Mouse (Mus musculus): ENCODE results near the gene Phactr3. TPM values are rescaled to one million over a fixed set of nuclear protein-coding genes. Genes with fewer than 3 reads are reported as not detected.
A peak's percentile ranks its signal among the peaks of the same experiment; 100 is the strongest.
"Not testable (repeated sequence)": the region's sequence is repeated elsewhere in the genome, so short reads cannot be mapped to it uniquely, and the experiment has no call there.

Phactr3 gene
- not detected for polyA plus RNA-seq (2012; fragmentation: generic; extraction: Trizol)

DNA sequence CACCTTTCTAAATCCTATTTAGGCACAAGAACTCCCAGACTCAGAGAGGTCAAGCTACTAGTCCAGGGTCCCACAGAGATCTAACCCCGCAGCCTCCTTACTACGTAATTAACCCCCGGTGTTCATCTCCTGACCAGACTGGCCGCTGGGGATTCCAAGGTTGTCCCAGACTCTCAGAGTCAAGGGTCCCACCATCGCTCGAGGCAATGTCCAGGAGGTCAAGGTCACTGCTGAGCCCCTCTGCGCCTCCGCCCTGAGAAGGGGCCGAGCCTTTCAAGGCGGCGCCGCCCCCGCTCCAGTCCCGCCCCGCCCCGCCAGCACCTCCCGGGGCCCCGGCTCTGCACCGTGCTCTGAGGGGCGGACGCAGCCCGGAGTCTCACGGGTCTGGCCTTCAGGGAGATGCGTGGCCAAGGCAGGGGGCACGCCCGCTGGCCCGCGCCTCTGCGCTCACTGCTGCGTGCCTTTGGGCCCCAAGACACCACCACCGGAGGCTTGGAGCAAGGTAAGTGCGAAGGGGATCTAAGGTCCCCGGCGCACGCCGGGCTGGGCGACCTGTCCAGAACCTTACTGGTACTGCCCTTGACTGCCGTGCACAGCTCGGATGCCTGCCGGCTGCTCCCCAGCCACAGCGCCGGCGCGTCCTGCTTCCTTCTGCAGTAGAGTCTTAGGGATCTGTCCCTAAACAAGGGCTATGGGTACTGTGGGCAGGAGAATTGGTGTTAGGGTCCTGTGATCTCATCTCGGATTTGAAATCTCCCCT, at the start of gene Phactr3:
Phactr3 (plus strand) TSS at position 175 of the 760 bp plus-strand sequence.
- Histone ChIP-seq H3K27me3 (ENCODE audit: control insufficient read depth, insufficient read depth, insufficient read length) (no peaks in the 10 kb centered on the region), H3K79me2 (ENCODE audit: control insufficient read depth, insufficient read depth) (no peaks in the 10 kb centered on the region), H3K4me3 (no peak within 1 kb of the TSS), H3ac (ENCODE audit: control insufficient read depth, insufficient read length) (no peak within 1 kb of the TSS), H3K36me3 (ENCODE audit: control insufficient read depth, insufficient read depth) (no peaks in the 10 kb centered on the region), H3K4me2 (ENCODE audit: low read depth) (no peak within 1 kb of the TSS)
- no peak for TF ChIP-seq MAX (IDR thresholded peaks at IDR 0.05; ENCODE audit: low read depth)
- TF ChIP-seq USF1 (IDR thresholded peaks at IDR 0.05; ENCODE audit: low read depth) = no peak
- no peak for TF ChIP-seq CEBPB (IDR thresholded peaks at IDR 0.05; ENCODE audit: insufficient read depth, poor library complexity, severe bottlenecking)
- no peak for TF ChIP-seq POLR2AphosphoS2 (IDR thresholded peaks at IDR 0.05; ENCODE audit: insufficient read length, low read depth)
- no peak for TF ChIP-seq MYOG (IDR thresholded peaks at IDR 0.05; ENCODE audit: control insufficient read depth in 1 of 3, insufficient read depth in 1 of 3, insufficient read length in 2 of 3, low read depth in 2 of 3)
- no peak for TF ChIP-seq E2F4 (IDR thresholded peaks at IDR 0.05; ENCODE audit: insufficient read depth)
- no peak for TF ChIP-seq MYOD1 (IDR thresholded peaks at IDR 0.05; ENCODE audit: control insufficient read depth in 1 of 3, insufficient read length in 2 of 3, low read depth in 2 of 3)
- no peak for TF ChIP-seq TCF3 (IDR thresholded peaks at IDR 0.05; ENCODE audit: insufficient read length, low read depth)
- TF ChIP-seq REST (IDR thresholded peaks at IDR 0.05; ENCODE audit: insufficient read depth, insufficient read length) = no peak
- no peak for TF ChIP-seq POLR2A (IDR thresholded peaks at IDR 0.05; ENCODE audit: insufficient read length, low read depth)

GRCm38 (mm10) chr2:178078166-178078717, 40.5 kb upstream of the Phactr3 start, which contains the start of gene Zfp931:
Gene Zfp931 (minus strand): TSS chr2:178078476.
- not testable (repeated sequence) for H3K79me2 ChIP-seq (ENCODE audit: control insufficient read depth, insufficient read depth); H3K36me3 ChIP-seq (ENCODE audit: control insufficient read depth, insufficient read depth); H3K27me3 ChIP-seq (ENCODE audit: control insufficient read depth, insufficient read depth, insufficient read length); H3ac ChIP-seq (ENCODE audit: control insufficient read depth, insufficient read length)
- H3K4me2 ChIP-seq (ENCODE audit: low read depth) = peak within 1 kb of the TSS; percentile 38
- H3K4me3 ChIP-seq = peak within 1 kb of the TSS; percentile 14

- Histone ChIP-seq H3K36me3 (ENCODE audit: control insufficient read depth, insufficient read depth) (no peaks in the 10 kb centered on the region), H3K4me2 (ENCODE audit: low read depth) (no peak overlapping the region), H3ac (ENCODE audit: control insufficient read depth, insufficient read length) (no peak overlapping the region), H3K4me3 (no peak overlapping the region), H3K27me3 (ENCODE audit: control insufficient read depth, insufficient read depth, insufficient read length) (no peaks in the 10 kb centered on the region), H3K79me2 (ENCODE audit: control insufficient read depth, insufficient read depth) (no peaks in the 10 kb centered on the region)
- TF ChIP-seq MAX (IDR thresholded peaks at IDR 0.05; ENCODE audit: low read depth) (no peak), MYOG (IDR thresholded peaks at IDR 0.05; ENCODE audit: control insufficient read depth in 1 of 3, insufficient read depth in 1 of 3, insufficient read length in 2 of 3, low read depth in 2 of 3) (no peak), SRF (IDR thresholded peaks at IDR 0.05; ENCODE audit: control insufficient read depth, insufficient read length, low read depth) (no peak), TCF12 (IDR thresholded peaks at IDR 0.05; ENCODE audit: insufficient read depth, poor library complexity, severe bottlenecking) (no peak), REST (IDR thresholded peaks at IDR 0.05; ENCODE audit: insufficient read depth, insufficient read length) (no peak)
These were observed 29.2 kb upstream of the Phactr3 start for GRCm38 (mm10) chr2:178089586-178089985.

- TF ChIP-seq POLR2AphosphoS2 (IDR thresholded peaks at IDR 0.05; ENCODE audit: insufficient read length, low read depth) (no peak), MYOD1 (IDR thresholded peaks at IDR 0.05; ENCODE audit: control insufficient read depth in 1 of 3, insufficient read length in 2 of 3, low read depth in 2 of 3) (no peak), MAX (IDR thresholded peaks at IDR 0.05; ENCODE audit: low read depth) (no peak), USF1 (IDR thresholded peaks at IDR 0.05; ENCODE audit: low read depth) (no peak), TCF3 (IDR thresholded peaks at IDR 0.05; ENCODE audit: insufficient read length, low read depth) (no peak), MYOG (IDR thresholded peaks at IDR 0.05; ENCODE audit: control insufficient read depth in 1 of 3, insufficient read depth in 1 of 3, insufficient read length in 2 of 3, low read depth in 2 of 3) (no peak), REST (IDR thresholded peaks at IDR 0.05; ENCODE audit: insufficient read depth, insufficient read length) (no peak), E2F4 (IDR thresholded peaks at IDR 0.05; ENCODE audit: insufficient read depth) (no peak), TCF12 (IDR thresholded peaks at IDR 0.05; ENCODE audit: insufficient read depth, poor library complexity, severe bottlenecking) (no peak), POLR2A (IDR thresholded peaks at IDR 0.05; ENCODE audit: insufficient read length, low read depth) (no peak), SRF (IDR thresholded peaks at IDR 0.05; ENCODE audit: control insufficient read depth, insufficient read length, low read depth) (no peak), CEBPB (IDR thresholded peaks at IDR 0.05; ENCODE audit: insufficient read depth, poor library complexity, severe bottlenecking) (no peak)
- Histone ChIP-seq H3K4me2 (ENCODE audit: low read depth) (no peak overlapping the region), H3K36me3 (ENCODE audit: control insufficient read depth, insufficient read depth) (no peaks in the 10 kb centered on the region), H3K79me2 (ENCODE audit: control insufficient read depth, insufficient read depth) (no peaks in the 10 kb centered on the region), H3ac (ENCODE audit: control insufficient read depth, insufficient read length) (no peak overlapping the region), H3K4me3 (no peak overlapping the region), H3K27me3 (ENCODE audit: control insufficient read depth, insufficient read depth, insufficient read length) (no peaks in the 10 kb centered on the region)
These were observed 20.8 kb upstream of the Phactr3 start for GRCm38 (mm10) chr2:178098021-178098420.

GRCm38 (mm10) chr2:178101957-178102356, 16.8 kb upstream of the Phactr3 start:
- Histone ChIP-seq H3K27me3 (ENCODE audit: control insufficient read depth, insufficient read depth, insufficient read length) (no peaks in the 10 kb centered on the region), H3K79me2 (ENCODE audit: control insufficient read depth, insufficient read depth) (no peaks in the 10 kb centered on the region), H3K4me2 (ENCODE audit: low read depth) (no peak overlapping the region), H3ac (ENCODE audit: control insufficient read depth, insufficient read length) (no peak overlapping the region), H3K36me3 (ENCODE audit: control insufficient read depth, insufficient read depth) (no peaks in the 10 kb centered on the region), H3K4me3 (no peak overlapping the region)
- TF ChIP-seq USF1 (IDR thresholded peaks at IDR 0.05; ENCODE audit: low read depth) (no peak), CEBPB (IDR thresholded peaks at IDR 0.05; ENCODE audit: insufficient read depth, poor library complexity, severe bottlenecking) (no peak), POLR2A (IDR thresholded peaks at IDR 0.05; ENCODE audit: insufficient read length, low read depth) (no peak), REST (IDR thresholded peaks at IDR 0.05; ENCODE audit: insufficient read depth, insufficient read length) (no peak), E2F4 (IDR thresholded peaks at IDR 0.05; ENCODE audit: insufficient read depth) (no peak)

All from myocyte (in vitro differentiated cells).